Mouse (Mus musculus): ENCODE measurements around the gene Gm609. TPM values are rescaled to one million over a fixed set of nuclear protein-coding genes. Genes with fewer than 3 reads are reported as not detected.

Gm609 gene
- 0.12 TPM for polyA plus RNA-seq (2017; shearing (Covaris generic))

GRCm38 (mm10) chr16:45492927-45493326, at the start of gene Gm609:
Gm609 (minus strand) TSS chr16:45492969.

DNA sequence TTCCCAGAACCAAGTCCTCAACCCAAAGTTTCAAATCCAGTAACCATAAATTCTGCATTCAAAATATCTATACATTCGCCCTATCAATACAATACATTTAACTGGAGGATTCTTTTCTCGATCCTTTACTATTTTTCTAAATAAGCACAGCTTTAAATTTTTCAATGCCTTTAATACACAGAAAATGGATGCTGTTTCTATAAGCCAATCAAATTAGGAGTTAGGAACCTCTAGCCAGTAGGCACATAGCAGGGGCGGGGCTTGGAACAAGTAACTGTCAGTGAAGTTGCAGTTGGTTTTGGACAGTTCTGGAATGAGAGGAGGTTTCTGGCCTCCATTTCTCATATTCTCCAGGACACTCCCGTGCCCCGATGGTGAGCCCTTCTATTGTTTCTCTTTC, 42.2 kb upstream of the Gm609 start, which contains the start of gene Slc9c1:
Gene Slc9c1, plus strand, starts transcription at position 301 of the 400 bp plus-strand sequence.

DNA sequence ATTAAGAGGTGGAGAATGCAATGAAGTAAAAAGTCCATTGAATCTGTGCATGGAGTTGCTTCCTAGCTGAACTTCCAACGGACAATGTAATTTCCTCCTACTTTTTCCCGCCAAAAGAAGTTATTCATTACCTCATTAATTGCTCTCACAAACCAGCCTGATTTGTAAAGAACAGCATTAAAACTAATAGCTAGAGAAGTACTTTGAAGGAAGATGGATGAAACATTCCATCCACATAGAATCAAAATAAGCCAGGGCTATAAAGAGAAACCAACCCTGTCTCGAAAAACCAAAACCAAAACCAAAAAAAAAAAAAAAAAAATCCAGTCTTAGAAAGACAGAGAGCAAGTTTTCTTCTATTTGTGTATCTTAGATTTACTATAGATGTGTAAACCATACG, 39.2 kb upstream of the Gm609 start, which contains the start of gene Gm17783:
Gene Gm17783, minus strand, starts transcription at position 101 of the 400 bp plus-strand sequence.

DNA sequence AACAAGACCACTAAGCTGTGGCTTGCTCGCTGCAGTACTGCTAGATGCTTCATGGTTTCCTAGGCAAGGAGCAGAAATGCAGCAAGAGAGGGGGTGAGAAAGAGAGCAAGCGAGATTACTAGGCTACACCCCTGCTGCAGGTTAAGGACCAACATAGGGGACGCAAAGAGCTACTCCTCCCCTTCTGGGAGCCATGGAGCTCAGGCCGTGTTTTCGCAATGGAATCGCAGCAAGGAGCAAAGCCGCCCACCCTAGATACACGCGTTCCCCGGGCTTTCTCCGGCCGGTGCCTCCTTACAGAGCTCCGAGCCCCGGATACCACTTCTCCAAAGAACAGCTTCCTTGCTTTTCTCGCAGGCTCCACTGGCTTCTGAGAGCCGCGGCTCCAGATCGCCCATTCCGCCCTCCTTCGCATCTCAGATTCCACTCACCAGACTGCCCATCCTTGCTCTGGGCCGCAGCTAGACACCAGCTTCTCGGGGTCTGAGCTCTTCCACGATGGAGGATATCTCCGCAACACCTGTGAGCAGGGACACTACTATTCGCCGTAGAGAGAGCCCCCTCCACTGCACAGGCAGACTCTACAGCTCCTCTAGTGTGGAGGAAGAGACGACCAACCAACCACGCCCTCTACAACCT, 84.2 kb downstream of the Gm609 start, which contains the start of gene Cd200:
Gene Cd200, minus strand, starts transcription at position 629 of the 639 bp plus-strand sequence.

Other genes starting within 250 kb of the Gm609 start
- 124 TPM for gene Cd200, start 83.9 kb downstream of the Gm609 start, polyA plus RNA-seq (2017; shearing (Covaris generic))
- gene Gm17783, start 39.1 kb upstream of the Gm609 start, polyA plus RNA-seq (2017; shearing (Covaris generic)), result not detected
- not detected for gene Slc9c1, start 42.3 kb upstream of the Gm609 start, polyA plus RNA-seq (2017; shearing (Covaris generic))
- gene Gcsam, start 117.4 kb upstream of the Gm609 start, polyA plus RNA-seq (2017; shearing (Covaris generic)), result not detected
- not detected for gene BC016579, start 161.1 kb upstream of the Gm609 start, polyA plus RNA-seq (2017; shearing (Covaris generic))
- not detected for gene Tmprss7, start 200.7 kb upstream of the Gm609 start, polyA plus RNA-seq (2017; shearing (Covaris generic))
- 0.23 TPM for gene Tagln3, start 231.6 kb upstream of the Gm609 start, polyA plus RNA-seq (2017; shearing (Covaris generic))
- 32.9 TPM for gene Abhd10, start 250.0 kb upstream of the Gm609 start, polyA plus RNA-seq (2017; shearing (Covaris generic))